In the genomic region with DNA sequence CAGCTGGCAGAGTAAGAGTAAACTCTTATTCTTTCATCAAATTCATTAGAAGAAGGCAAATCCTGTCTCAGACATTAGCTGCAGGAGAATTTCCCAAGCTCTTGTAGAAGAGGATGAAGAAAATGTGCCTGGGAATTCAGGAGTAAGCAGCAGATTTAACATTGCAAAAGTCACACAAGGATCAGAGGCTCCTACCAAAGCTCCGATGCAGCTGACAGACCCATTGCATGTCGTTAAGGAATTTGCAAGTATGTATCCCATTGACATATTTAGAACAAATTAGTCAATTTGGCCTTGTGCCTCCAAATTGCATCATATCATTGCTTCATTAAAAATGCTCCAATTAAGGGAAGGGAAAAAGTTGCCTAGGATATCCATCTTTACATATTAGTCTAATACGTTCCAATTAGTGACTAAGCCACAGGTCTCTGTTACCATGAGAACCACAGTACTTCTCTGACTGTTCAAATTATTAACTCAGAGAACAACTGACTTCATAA, we compare ENCODE assay signal across 26 mouse cellular contexts.
"Had no signal": no experiment of that assay in that cellular context is flagged by ENCODE, and none has a peak within 500 bp of the region (broad histone marks: within the 10 kb centered on the region; RNA-seq: fewer than 3 reads in every experiment).

No protein-coding gene starts in this region.

- H3K9me3 ChIP-seq: heart, embryonic 15.5 days; hindbrain, embryonic 15.5 days; kidney, embryonic 15.5 days; limb, embryonic 10.5 days had no signal

- H3K4me1 ChIP-seq: heart, embryonic 13.5 days; heart, embryonic 15.5 days; hindbrain, embryonic 15.5 days; kidney, embryonic 15.5 days; limb, embryonic 10.5 days; limb, embryonic 12.5 days had no signal

- H3K4me3 ChIP-seq: heart, adult 2 months; heart, embryonic 13.5 days; heart, embryonic 15.5 days; hindbrain, embryonic 13.5 days; hindbrain, embryonic 15.5 days; kidney, embryonic 15.5 days; limb, embryonic 10.5 days; limb, embryonic 12.5 days had no signal

- H3K27me3 ChIP-seq: heart, embryonic 13.5 days; heart, embryonic 15.5 days; hindbrain, embryonic 13.5 days; hindbrain, embryonic 15.5 days; kidney, embryonic 15.5 days; limb, embryonic 12.5 days had no signal

- H3K4me2 ChIP-seq: heart, embryonic 11.5 days; heart, embryonic 13.5 days; heart, embryonic 15.5 days; hindbrain, embryonic 13.5 days; hindbrain, embryonic 15.5 days; kidney, embryonic 15.5 days; limb, embryonic 12.5 days; liver, embryonic 11.5 days had no signal

- H3K27ac ChIP-seq: heart, adult 2 months; heart, embryonic 13.5 days; heart, embryonic 15.5 days; hindbrain, embryonic 13.5 days; hindbrain, embryonic 15.5 days; hindbrain, postnatal 0 days; kidney, embryonic 15.5 days; kidney, postnatal 0 days; limb, embryonic 10.5 days; limb, embryonic 12.5 days had no signal

- H3K36me3 ChIP-seq: heart, embryonic 13.5 days; heart, embryonic 15.5 days; hindbrain, embryonic 13.5 days; hindbrain, embryonic 15.5 days; kidney, embryonic 15.5 days; limb, embryonic 10.5 days; limb, embryonic 12.5 days had no signal

- ATAC-seq: hindbrain, postnatal 0 days; intestine, embryonic 16.5 days had no signal

- H3K9ac ChIP-seq: heart, embryonic 13.5 days; heart, embryonic 15.5 days; hindbrain, embryonic 13.5 days; hindbrain, embryonic 15.5 days; kidney, embryonic 15.5 days; limb, embryonic 12.5 days had no signal

- DNase-seq: gastrocnemius, postnatal 14 days; gastrocnemius, postnatal 36 days; heart, adult 11 months; heart, adult 2 months; heart, postnatal 14 days; heart, postnatal 36 days; kidney, adult 11 months; kidney, adult 2 months; kidney, adult 9 months; kidney, postnatal 14 days; kidney, postnatal 36 days; layer of hippocampus, adult 9-11 months; layer of hippocampus, postnatal 36 days; liver had no signal
